Mouse (Mus musculus) v-Abl transformed pro-B cells (cell line): ENCODE data around the gene Shisa7.

Experiments
- in situ Hi-C, 2 experiments: fragments of 400-800 bp; cut with MboI; formaldehyde crosslinking; loops; one replicate each; pipeline ENCODE4 v1.15.1; 2025; ENCODE audit not compliant: unreplicated experiment in 2 of 2

Shisa7 gene

DNA sequence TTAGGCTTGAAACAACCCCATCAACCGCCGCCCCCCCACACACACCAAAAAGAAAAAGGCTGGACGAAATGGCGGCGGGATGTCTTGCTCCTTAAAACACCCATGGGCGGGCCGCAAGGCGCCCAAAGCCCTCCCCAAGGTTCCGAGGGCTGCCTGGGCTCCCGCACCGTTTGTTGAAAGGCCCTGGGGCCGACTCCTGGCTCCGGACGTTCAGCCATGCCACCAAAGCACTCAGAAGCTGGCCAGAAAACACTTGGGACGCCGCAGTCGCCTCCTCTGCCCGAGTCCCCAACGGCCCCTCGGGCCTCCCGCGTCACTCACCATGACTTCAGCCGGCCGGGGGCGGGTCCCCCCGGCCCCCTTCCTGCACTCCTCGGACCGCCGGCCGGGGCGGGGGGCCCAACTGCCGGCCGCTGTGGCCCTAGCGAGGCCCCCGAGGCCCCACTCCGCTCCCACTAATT is 32.6 kb downstream of the Shisa7 start:
- in situ Hi-C loops = loop anchor here (5.0 to 25.0 kb wide), 4 partner anchors 55 to 675 kb away; partner anchors contain the start of genes Leng8 (in 2 of the 2) and Zfp628 (in 1 of the 2)

GRCm38 (mm10) chr7:4811131-4811530 is 33.4 kb downstream of the Shisa7 start:
- in situ Hi-C loops = loop anchor here (5.0 to 25.0 kb wide), 4 partner anchors 56 to 674 kb away; partner anchors contain the start of genes Leng8 (in 2 of the 2) and Zfp628 (in 1 of the 2)

DNA sequence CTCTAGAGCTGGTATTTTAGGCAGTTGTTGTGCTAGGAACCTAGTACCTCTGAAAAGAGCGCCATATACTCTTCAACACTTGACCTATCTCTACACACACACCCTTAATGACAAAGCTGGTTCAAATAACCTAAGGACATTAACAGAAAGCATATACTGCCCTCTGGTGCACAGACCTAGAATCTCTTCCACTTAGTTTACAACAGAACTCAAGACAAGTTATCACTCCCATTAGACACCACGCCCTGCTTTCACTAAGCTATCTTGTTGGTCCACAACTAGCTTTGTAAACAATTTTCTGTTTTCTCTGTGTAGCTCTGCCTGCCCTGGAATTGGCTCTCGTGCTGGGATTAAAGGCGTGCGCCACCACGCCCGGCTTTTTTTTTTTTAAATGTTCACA is 37.8 kb downstream of the Shisa7 start:
- in situ Hi-C loops = loop anchor here (10.0 to 25.0 kb wide), 2 partner anchors 218 to 669 kb away; partner anchors contain the start of genes Leng8 (in 2 of the 2), Ccdc106 (in 1 of the 2) and Zfp865 (in 1 of the 2)

DNA sequence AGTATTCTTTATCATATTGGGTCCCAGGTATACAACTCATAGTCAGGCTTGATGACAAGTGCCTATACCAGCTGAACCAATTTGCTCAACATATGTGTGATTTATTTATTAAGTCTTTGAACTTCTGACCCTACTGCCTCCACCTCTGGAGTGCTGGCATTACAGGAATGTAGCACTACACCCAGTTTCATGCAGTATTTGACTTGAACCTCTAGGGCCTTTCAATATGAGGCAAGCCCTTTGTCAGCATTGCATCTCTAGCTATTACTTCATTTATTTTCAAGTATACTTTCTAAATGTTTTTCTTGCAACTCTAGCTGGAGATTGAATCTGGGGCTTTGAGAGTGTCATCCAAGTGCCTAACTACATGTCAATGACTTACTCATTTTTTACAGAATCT is 42.2 kb downstream of the Shisa7 start:
- in situ Hi-C loops = loop anchor here (5.0 to 25.0 kb wide), 3 partner anchors 223 to 665 kb away; partner anchors contain the start of genes Leng8 (in 2 of the 2), Ccdc106 (in 1 of the 2) and Zfp865 (in 1 of the 2)

GRCm38 (mm10) chr7:4795767-4796433 is 48.6 kb downstream of the Shisa7 start:
- in situ Hi-C loops = loop anchor here (5.0 to 10.0 kb wide), 4 partner anchors 149 to 1379 kb away; partner anchors contain the start of gene Zfp444 (in 1 of the 2)

GRCm38 (mm10) chr7:4794631-4795168 is 49.8 kb downstream of the Shisa7 start:
- in situ Hi-C loops = loop anchor here (5.0 to 10.0 kb wide), 4 partner anchors 150 to 1380 kb away; partner anchors contain the start of gene Zfp444 (in 1 of the 2)

GRCm38 (mm10) chr7:4793674-4794073 is 50.8 kb downstream of the Shisa7 start:
- in situ Hi-C loops = loop anchor here (10.0 kb wide), 2 partner anchors 151 to 1381 kb away; partner anchors contain the start of gene Zfp444 (in 1 of the 2)

- in situ Hi-C loops = loop anchor here (10.0 kb wide), 2 partner anchors 152 to 1382 kb away; partner anchors contain the start of gene Zfp444 (in 1 of the 2)
These were observed 51.2 kb downstream of the Shisa7 start for GRCm38 (mm10) chr7:4793248-4793647.

GRCm38 (mm10) chr7:4792278-4793212 is 52.0 kb downstream of the Shisa7 start, which contains the start of gene Rpl28:
Gene Rpl28 (plus strand): TSS chr7:4792874.
- in situ Hi-C loops = loop anchor here (10.0 kb wide), 2 partner anchors 152 to 1382 kb away; partner anchors contain the start of gene Zfp444 (in 1 of the 2)

DNA sequence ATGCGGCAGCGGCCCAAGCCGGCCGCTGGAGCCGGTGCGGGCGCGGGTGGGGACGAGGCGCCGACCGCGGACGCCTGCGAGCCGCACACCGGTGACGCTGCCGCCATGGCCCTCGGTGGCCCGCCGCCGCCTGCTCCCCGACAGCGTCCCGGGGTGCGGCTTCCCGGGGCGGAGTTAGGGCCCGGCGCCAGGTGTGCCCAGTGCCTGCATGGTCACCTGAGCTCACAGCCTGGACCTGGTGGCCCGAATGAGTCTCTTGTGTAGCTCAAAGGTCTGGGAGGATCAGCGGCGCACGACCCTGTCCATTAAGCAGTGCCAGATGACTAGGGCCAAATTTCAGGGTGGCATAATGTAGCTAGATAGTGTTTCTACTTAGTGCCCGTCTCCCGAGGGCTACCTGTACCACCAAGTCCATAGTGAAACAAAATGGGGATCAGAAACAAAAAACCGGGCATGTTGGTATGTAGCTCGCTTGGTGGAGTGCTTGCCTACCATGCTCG is 55.0 kb downstream of the Shisa7 start, which contains the start of gene Tmem238:
TSS of gene Tmem238 (minus strand) at position 221 of the 500 bp plus-strand sequence.
- in situ Hi-C loops = loop anchor here in 1 of 2 experiments (5.0 kb wide), 1 partner anchor 42 kb away; no protein-coding TSS in a partner anchor

DNA sequence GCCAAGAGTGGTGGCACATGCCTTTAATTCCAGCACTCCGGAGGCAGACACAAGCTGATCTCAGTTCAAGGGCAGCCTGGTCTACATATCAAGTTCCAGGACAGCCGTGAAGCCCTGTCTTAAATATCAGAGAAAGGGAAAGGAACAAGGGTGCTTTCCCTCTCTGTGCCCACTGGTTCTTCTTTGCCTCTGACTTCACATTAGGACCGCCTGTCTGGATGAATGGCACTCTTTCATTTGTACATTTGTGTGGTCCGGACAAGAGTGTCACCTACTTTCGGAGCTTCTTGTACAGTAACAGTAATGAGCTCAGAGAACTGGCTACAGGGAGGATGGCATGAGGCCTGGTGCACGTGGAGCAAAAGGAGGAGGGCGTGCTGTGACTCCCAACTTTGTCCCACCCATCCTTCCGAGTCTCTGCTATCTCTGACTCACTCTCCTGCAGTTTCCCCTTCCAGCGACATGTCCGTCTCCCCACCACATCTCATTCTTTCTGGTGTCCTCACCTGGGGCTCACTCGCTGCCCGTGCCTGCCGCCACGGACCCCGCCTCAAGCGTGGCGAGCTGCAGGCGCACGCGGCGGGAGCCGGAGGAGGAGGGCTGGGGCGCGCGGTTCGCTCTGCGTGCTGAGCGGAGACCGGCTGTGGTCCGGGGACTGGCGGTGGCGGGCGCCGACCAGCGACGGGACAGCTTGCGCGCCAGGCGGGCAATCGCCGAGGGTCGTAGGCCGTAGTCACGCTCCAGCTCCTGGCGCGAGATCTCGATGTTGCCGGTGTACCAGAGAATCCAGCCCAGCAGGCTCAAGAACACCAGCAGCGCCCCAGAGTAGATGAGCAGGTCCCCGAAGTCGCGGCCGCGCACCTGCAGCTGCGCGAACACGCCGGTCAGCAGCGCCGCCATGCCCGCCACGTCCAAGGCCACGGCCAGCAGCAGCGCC is 55.7 kb downstream of the Shisa7 start:
- in situ Hi-C loops = loop anchor here in 1 of 2 experiments (5.0 kb wide), 1 partner anchor 41 kb away; no protein-coding TSS in a partner anchor

DNA sequence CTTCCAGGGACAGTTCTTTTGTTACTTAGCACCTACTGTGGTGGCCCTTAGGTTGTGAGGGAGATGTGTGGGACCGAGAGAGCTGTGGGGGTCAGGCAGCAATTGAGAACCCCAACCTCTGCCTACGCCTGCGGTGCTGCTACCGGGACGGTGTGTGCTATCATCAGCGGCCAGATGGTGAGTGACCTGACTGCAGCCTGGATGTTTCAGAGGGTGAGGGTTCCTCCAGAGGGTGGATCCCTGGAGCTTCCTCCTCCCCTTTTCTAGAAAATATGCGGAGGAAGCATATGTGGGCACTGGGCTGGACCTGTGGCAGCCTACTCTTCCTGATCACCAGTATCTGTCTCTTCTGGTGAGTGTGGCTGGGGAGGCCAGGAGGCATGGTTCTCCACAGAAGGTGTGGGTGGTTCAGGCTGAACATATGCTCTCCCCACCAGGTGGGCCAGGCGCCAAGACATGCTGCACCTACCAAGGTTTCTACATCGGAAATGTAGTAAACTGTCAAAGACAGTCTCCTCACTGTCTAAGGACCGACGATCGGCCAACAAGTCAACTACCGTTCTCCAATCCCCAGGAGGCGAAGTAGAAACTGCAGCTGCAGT is 60.7 kb downstream of the Shisa7 start:
- in situ Hi-C loops = loop anchor here in 1 of 2 experiments (5.0 kb wide), 2 partner anchors 36 to 71 kb away; no protein-coding TSS in a partner anchor

GRCm38 (mm10) chr7:4782759-4783158 is 61.7 kb downstream of the Shisa7 start, which contains the start of the genes Il11 and Tmem190:
Gene Il11 (minus strand): TSS chr7:4782859.
Gene Tmem190 (plus strand): TSS chr7:4782937.
- in situ Hi-C loops = loop anchor here in 1 of 2 experiments (5.0 kb wide), 2 partner anchors 35 to 70 kb away; no protein-coding TSS in a partner anchor

DNA sequence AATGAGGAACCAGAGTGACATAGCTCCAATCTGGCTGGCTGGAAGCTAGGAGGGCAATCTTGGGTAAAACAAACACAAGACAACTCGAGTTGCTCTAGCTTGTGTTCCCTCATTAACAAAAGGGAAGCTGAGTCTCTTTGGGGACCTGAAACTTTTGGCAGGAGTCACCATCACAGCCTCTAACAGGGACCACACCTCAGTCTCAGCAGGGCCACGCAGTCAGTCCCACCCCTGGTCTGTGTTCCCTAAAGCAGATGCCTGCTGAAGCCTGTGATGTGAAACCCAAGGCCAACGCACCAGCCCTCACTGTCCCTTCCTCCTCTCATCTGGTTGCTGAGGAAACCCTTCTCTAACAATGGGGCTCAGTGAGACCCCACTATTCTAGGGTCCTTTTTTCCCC is 62.4 kb downstream of the Shisa7 start:
- in situ Hi-C loops = loop anchor here in 1 of 2 experiments (5.0 kb wide), 2 partner anchors 35 to 70 kb away; no protein-coding TSS in a partner anchor

DNA sequence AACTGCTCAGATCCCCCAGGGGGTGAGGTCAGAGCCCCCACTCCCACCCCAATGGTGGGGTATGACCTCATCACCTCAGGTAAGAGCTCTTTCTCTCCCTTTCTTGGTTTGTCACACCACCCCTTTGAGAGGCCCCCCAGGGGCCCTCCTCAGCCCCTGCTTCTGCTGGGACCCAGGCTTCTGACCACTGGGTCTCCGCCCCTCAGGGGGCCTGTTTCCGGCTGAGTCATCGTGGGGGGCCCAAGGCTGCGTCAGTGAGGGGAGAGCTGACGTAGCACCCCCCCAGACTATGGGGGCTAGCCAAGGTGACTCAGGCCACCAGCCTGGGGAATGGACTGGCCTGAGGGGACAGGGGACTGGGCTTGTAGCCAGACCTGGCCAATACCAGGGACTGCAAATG is 64.6 kb downstream of the Shisa7 start:
- in situ Hi-C loops = loop anchor here in 1 of 2 experiments (5.0 kb wide), 2 partner anchors 33 to 68 kb away; no protein-coding TSS in a partner anchor

GRCm38 (mm10) chr7:4777851-4778637 is 66.5 kb downstream of the Shisa7 start:
- in situ Hi-C loops = no loop called here
